Mouse (Mus musculus): ENCODE results near the gene Naif1.
"Not testable (repeated sequence)": the region's sequence is repeated elsewhere in the genome, so short reads cannot be mapped to it uniquely, and the experiment has no call there.

The Naif1 gene

GRCm38 (mm10) chr2:32459657-32460056 lies 9.4 kb downstream of the Naif1 start:
- DNase-seq = no peak

GRCm38 (mm10) chr2:32463773-32464172 lies 13.5 kb downstream of the Naif1 start:
- no peak for DNase-seq

DNA sequence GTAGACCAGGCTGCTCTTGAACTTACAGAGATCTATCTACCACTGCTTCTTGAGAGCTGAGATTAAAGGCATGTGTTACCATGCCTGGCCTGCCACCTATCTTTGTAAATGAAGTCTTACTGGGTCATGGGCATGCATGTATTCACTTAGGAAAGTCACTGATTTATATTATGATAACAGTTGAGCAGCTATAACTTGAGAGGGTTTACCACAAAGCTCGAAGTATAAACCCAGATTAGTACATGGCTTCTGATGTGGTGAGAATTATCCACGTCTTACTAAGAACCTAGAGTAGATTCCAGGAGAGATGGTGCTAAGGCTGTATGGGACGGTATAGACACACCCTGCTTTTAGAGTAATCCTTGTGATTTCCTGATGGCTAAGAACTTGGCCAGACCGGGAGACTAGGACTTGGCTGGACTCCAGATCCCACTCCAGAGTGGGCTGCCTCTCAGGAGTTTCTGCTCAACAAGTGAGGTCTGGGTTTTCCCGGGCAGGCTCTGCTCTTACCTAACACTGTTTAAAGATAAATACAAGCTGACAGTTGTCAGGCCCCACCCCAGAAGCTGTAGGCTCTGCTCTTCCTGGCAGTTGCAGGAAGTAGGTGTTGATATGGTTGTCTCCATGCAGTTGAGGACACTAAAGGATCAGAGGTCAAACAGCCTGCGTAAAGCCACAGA lies 14.1 kb downstream of the Naif1 start:
- DNase-seq = no peak

DNA sequence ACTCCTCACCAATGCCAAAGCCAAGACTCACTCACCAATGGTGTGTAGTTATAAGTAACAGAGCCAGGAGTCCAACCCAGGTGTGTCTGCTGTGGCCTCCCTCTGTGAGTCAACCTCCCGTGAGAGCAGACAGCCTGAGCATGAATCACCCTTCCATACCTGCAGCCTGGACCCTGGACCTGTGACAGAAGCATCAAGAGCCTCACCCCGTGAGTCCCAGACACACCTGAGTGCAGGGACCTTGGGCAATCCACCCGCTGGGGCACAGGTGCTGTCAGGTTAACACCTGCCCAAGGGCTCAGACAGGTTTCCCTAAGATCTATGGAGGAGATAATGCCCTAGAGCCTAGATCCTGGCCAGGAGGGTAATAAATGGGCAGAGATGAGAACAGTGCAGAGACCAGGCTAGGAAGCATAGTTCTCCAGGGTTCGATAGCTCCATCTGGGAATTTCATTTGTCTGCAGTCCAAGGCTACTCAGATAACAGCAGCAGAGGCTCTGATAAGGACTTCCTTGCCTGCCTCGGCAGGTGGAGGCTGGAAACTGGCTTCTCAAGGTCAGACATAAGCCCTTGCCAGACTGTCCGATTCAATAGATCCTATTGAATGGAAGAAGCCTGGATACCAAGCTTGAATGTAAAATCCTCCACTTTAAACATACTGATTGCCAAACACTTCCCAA lies 20.9 kb downstream of the Naif1 start:
- DNase-seq = no peak

GRCm38 (mm10) chr2:32471681-32472061 lies 21.4 kb downstream of the Naif1 start:
- DNase-seq = no peak

- not testable (repeated sequence) for DNase-seq
Measured at GRCm38 (mm10) chr2:32475361-32475760, 25.1 kb downstream of the Naif1 start.

GRCm38 (mm10) chr2:32482351-32482750 lies 32.1 kb downstream of the Naif1 start:
- DNase-seq = no peak

DNA sequence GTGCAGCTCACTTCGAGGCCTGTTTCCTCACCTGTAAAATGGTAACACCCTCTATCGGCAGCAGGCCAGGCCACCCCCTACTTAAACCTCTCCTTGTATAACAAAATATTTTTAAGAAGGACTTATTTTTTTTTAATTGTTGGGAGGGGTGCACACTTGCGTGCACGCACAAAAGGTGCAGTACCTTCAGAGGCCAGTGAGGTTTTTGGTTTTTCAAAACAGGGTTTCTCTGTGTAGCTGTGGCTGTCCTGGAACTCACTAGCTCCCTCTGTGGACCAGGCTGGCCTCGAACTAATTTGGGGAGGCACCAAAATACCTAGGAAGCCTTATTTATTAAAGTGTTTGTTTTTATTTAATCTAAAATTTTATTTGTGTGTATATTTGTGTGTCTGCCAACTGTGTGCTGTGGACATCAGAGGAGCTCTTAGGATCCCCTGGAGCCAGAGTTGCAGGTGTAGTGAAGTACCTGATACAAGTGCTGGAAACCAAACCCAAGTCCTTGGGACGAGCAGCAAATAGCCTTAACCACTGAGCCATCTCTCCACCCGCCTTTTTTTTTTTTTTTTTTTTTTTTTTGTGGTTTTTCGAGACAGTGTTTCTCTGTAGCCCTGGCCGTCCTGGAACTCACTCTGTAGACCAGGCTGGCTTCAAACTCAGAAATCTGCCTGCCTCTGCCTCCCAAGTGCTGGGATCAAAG lies 33.1 kb downstream of the Naif1 start:
- DNase-seq = no peak

DNA sequence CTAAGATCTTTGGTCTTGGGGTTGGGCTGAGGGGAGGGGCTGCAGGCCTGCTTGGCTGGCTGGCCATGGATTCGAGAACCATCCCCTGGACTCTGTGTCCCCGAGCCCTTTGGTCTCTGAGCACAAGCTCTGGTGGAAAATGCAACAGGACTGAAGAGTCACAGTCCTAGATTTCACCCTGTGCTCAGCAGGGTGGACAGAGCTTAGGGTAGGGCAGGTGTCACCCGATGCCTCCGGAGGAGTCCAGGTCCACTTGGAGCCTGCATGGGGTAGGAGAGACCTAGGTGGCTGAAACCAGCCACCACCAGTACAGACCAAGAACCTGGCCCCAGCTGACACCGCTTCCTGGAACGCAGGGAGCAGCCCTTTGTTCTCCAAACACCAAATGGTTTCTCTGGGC lies 34.7 kb downstream of the Naif1 start:
- DNase-seq = no peak

GRCm38 (mm10) chr2:32485751-32486150 lies 35.5 kb downstream of the Naif1 start:
- no peak for DNase-seq

DNA sequence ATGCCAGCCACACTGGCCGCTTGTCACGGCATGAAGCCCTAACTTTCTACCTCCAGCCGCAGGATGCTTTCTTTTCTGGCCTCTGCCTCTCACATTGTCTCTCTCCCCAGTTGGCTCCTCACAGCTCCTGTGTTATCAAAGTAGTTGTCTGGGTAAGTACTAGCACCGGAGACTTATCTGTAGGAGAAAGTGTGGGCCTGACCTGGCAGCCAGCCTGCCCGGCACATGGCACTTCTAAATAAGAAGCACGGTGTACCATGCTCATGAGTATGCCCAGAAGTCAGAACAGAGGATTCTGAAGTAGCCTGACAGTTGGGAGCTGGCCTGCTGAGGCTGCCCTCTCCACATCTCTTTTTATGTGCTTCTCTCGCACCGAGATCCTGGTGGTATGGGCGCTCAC lies 35.9 kb downstream of the Naif1 start:
- DNase-seq = no peak

GRCm38 (mm10) chr2:32487124-32487623 lies 36.9 kb downstream of the Naif1 start:
- DNase-seq = peak; percentile 87

DNA sequence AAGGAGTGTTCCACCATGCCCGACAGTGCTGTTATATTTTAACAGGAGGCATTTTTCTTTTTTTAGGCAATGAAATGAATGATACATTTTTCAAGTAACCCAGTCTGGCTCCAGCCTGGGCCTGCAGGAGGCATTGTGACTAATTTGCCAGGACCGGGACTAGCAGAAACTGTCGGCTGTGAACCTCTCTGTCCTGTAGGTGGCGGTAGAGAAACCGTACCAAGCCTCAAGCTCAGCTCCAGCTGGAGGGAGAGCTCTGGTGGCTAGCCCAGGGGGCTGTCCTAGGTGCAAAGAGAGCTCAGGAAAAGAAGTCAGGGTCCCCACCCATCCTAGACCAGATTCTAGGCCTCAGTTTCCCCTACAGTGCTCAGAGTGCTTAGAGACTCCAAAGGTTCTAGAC lies 38.4 kb downstream of the Naif1 start:
- DNase-seq = peak; percentile 71

GRCm38 (mm10) chr2:32490730-32491129 lies 40.5 kb downstream of the Naif1 start:
- not testable (repeated sequence) for DNase-seq

DNA sequence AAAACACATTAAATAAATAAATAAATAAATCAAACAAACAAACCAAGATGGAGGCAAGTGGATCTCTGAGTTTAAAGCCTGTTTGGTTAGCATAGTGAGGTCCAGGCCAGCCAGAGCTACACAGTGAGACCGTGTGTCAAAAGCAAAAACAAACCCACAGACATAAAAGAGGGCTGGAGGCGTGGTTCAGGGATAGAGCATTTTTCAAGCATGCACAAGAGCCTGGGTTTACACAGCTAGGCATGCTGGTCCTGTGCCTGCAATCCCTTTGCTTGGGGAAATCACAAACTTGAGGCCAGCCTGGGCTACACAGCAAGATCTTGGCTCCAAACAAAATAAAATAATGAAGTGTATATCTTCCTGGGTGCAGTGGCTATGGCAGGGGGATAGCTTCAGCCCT lies 42.4 kb downstream of the Naif1 start:
- no peak for DNase-seq

GRCm38 (mm10) chr2:32493301-32493701 lies 43.0 kb downstream of the Naif1 start:
- DNase-seq = no peak

GRCm38 (mm10) chr2:32494522-32494921 lies 44.3 kb downstream of the Naif1 start:
- DNase-seq = no peak

GRCm38 (mm10) chr2:32495185-32495726 lies 45.0 kb downstream of the Naif1 start:
- DNase-seq = no peak

DNA sequence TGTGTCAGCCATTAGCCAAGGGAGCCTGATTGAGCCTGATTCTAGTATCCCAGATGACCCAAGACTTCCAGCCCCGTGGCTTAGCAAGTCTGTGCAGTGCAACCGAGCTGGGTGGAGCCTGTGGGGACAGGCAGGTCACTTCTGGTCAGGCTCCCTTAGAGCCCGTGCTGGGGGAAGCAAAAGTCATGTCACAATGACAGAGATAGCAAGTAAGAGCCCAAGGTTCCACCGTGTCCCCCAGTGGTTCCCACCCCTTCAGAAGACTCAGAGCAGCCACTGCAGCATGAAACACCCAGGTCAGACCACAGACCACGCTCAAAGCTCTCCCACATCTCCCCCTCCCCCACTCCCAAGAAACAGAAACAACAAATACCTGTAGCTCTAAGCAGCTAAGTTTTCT lies 45.9 kb downstream of the Naif1 start:
- no peak for DNase-seq

GRCm38 (mm10) chr2:32499365-32499764 lies 49.1 kb downstream of the Naif1 start:
- DNase-seq = no peak

DNA sequence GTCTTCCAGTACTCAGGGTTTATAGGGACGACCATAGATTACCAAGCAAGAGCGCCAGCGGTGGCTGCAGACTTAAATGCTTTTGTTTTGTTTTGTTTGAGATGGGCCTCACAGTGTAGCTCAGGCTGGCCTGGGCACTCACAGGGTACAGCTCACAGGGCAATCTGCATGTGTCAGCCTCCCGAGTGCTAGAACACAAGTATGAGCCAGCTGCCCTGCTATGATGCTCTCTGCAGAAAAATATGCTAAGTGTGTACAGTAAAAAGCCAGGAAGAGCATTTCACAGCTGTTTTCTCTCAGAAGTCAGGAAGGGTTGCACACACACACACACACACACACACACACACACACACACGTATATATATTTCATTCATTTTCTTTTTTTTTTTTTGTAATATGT lies 50.2 kb downstream of the Naif1 start:
- no peak for DNase-seq

GRCm38 (mm10) chr2:32501754-32502324 lies 51.6 kb downstream of the Naif1 start:
- DNase-seq = no peak

DNA sequence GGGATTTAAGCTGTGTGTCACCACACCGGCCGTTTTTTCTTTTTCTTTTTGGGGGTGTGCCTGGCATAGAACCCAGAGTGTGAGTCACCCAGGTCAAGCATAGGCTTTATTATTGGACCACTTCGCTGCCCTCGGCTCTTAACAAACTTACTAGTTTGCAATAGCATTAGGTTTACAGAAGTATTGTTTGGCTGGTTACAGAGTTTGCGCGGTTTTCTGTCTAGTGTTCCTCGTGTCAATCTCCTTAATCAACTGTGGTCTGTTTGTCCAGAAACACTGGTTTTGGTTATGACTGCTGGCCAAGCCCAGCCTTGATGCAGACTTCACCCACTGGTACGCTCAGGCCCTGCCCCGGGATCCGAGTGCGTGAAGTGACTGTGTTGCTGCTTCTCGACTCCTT lies 52.6 kb downstream of the Naif1 start:
- DNase-seq = no peak

Measured in right cerebral cortex, adult 18-20 months (tissue).